Mouse (Mus musculus): Measurements from ENCODE around the gene Zfp593.

The Zfp593 gene

GRCm38 (mm10) chr4:134222793-134223600 lies 22.4 kb downstream of the Zfp593 start:
- no peak for DNase-seq

- no peak for DNase-seq
Observed at GRCm38 (mm10) chr4:134206488-134207053, 38.8 kb downstream of the Zfp593 start.

- DNase-seq, result no peak
Observed at GRCm38 (mm10) chr4:134203340-134203896, 42.0 kb downstream of the Zfp593 start.

GRCm38 (mm10) chr4:134202904-134203303 lies 42.5 kb downstream of the Zfp593 start, which contains the start of gene Gm7534:
Gene Gm7534 (minus strand): TSS chr4:134203004.
- DNase-seq, result no peak

- no peak for DNase-seq
Observed at GRCm38 (mm10) chr4:134199371-134199770, 46.0 kb downstream of the Zfp593 start.

All from cerebellum, postnatal 25 days (tissue).